Mouse (Mus musculus) olfactory bulb, adult 2 months (tissue): ENCODE measurements around the gene Ttc39b. TPM values are rescaled to one million over a fixed set of nuclear protein-coding genes. Genes with fewer than 3 reads are reported as not detected.

ENCODE experiments used
- H3K27ac ChIP-seq: fragments of 200-500 bp; 2 replicates; pipeline ENCODE4 v1.5.1; 2012; ENCODE audit warnings: low read depth, low read length; ENCODE audit not compliant: insufficient read depth
- H3K4me1 ChIP-seq: fragments of 200-500 bp; 2 replicates; pipeline ENCODE4 v1.6.1; 2012; ENCODE audit warnings: low read length; ENCODE audit not compliant: control insufficient read depth, insufficient read depth
- H3K4me3 ChIP-seq: fragments of 200-500 bp; 2 replicates; pipeline ENCODE4 v1.5.1; 2012; ENCODE audit warnings: mild to moderate bottlenecking, low read depth, low read length, moderate library complexity; ENCODE audit not compliant: insufficient read depth
- CTCF ChIP-seq: fragments of 200-500 bp; IDR thresholded peaks from 2 replicates; pipeline ENCODE4 v1.5.1; 2012; ENCODE audit warnings: low read depth, mild to moderate bottlenecking, low read length, moderate library complexity; ENCODE audit not compliant: insufficient read depth
- POLR2A ChIP-seq: fragments of 200-500 bp; IDR thresholded peaks from 2 replicates; pipeline ENCODE4 v1.6.1; 2012; ENCODE audit warnings: mild to moderate bottlenecking, low read depth, low read length, moderate library complexity; ENCODE audit not compliant: insufficient read depth
- WGBS: fragments of 180-500 bp; shearing (Covaris S2); methylation state at CpG from one replicate; pipeline ENCODE4 v1.1.7; 2018; 5-methylcytosine and 5-hydroxymethylcytosine counted together
- polyA plus RNA-seq: library from polyadenylated mRNA; stranded (reverse); fragments of >200 nt; gene quantifications from 2 replicates; pipeline ENCODE4 v1.2.4, GENCODE M21; 2012; ENCODE audit warnings: low replicate concordance; ENCODE audit not compliant: missing spikeins, insufficient read depth, insufficient read length

Ttc39b gene
- polyA plus RNA-seq, 1 experiment = not detected

DNA sequence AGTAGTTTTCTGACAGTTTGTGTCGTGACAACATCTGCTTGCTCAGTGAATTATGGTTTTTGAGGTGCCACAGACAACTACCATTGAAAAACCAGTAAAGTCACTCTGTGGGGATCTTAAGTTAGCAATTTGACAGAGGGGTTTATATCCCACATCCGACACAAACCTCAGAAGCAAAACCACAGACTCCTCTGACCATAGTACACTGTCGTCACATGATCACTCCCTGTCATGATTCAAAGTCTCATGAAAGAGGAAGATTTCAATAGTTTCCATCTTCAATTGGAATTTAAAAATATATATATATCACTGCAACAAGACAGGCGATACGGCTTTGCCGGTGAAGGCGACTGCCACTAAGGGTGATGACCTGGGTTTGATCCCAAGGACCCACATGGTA is 89.9 kb downstream of the Ttc39b start:
- no peak overlapping the region for H3K27ac ChIP-seq

DNA sequence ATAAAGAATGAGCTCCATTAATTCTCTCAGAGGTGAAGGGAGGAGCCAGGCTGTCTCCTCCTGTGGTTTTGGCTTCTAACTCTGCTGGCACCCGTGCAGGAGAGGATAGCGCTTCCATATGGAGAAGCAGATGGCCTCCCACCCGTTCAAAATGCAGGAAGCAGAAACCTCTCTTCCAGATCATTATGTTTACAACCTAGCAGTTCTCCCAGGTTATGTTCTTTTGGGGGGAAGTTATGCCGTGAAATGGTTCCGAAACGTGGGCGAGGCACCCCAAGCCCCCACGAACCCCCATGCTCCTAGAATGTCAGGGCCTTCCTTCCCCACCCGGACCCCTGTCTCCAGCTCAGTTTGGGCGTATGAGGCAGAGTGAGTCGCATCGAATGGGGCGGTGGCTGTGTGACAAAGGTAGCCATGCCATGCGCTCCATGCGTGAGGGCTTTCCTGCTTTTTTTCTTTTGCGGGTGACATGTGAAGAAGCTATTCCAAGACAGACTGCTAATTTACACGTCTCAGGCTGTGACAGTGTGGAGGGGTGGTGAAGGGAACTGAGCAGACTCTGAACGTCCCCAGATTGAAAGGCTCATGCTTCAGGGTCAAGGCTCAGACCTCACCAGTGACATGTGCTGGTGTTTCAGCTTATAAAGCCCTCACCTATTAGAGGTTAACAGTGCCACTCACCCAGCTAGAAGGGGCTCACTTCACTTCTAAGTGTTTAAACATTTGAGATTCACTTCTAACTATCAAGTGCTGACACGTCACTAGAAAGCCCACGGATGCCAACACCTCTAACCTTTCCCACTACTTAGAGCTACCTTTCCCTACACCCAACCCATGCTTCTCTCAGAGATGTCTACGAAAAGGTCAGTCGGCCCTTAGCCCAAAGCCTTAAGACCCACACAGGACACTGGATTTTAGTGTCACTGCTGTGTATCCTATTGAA is 90.6 kb downstream of the Ttc39b start:
- peaks cover 4% of the 10 kb centered on the region for H3K4me1 ChIP-seq
- H3K27ac ChIP-seq = no peak overlapping the region
- TF ChIP-seq CTCF = no peak
- no peak for TF ChIP-seq POLR2A
- WGBS = 69% methylated on average over 22 of the region's 22 CpGs
- no peak overlapping the region for H3K4me3 ChIP-seq

More for the DNA sequence above, 89.9 kb downstream of the Ttc39b start:
- TF ChIP-seq CTCF (no peak), POLR2A (no peak)
- Histone ChIP-seq H3K4me3 (no peak overlapping the region), H3K4me1 (peaks cover 4% of the 10 kb centered on the region)
- WGBS = 93% methylated on average over 7 of the region's 7 CpGs

GRCm38 (mm10) chr4:83232315-83232880 is 91.7 kb downstream of the Ttc39b start:
- 88% methylated on average over 9 of the region's 9 CpGs for WGBS
- no peak overlapping the region for H3K27ac ChIP-seq
- H3K4me3 ChIP-seq = no peak overlapping the region
- peaks cover 4% of the 10 kb centered on the region for H3K4me1 ChIP-seq
- TF ChIP-seq POLR2A = no peak
- no peak for TF ChIP-seq CTCF

DNA sequence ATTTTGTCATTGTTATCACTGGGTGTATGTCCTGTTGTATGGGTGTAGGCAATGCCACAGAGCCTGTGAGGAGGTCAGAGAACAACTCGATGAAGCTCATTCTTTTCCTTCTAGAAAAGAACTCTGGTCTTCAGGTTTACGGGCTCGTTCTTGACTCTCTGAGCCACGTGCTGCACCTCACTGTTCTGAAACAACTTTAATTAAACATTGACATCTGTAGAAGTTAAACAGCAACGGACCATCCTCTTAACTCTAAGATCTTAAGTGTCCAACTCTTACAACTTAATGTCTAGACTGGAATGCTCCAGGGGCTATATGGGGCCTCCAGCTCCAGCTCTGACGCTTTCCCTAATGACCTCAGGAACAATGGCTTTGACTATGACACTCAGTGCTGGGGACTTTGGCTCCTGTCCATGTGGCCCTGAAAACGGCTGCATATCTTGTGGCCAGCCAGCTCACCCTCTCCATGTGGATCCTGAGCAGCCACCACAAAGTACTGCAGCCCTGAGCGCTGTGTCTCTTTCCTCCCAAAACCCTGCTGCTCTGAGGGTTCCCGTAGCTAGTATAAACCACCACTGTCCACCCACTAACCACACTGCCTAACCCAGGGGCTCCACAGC is 95.3 kb downstream of the Ttc39b start:
- Histone ChIP-seq H3K27ac (no peak overlapping the region), H3K4me3 (no peak overlapping the region), H3K4me1 (peaks cover 4% of the 10 kb centered on the region)
- WGBS = 82% methylated on average over 9 of the region's 9 CpGs
- TF ChIP-seq POLR2A (no peak), CTCF (no peak)

DNA sequence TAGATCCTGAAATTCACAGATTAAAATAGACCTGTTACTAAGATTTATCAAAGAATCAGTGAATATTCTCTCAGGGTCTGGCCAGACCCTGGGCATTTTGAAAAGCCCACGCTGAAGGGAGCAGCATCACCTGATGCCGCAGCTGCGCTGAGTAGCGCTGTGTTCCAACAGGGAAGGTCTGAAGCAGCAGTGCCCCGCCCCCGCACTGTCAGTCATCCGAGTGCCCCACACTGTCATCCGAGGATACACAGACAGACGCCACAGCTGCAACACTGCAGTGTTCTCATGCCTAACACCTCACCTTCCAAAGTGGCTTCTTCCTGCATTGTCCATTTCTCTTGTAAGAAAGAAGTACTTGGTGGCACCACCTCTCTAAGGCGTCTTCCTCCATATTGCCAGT is 96.0 kb downstream of the Ttc39b start:
- TF ChIP-seq POLR2A (no peak), CTCF (no peak)
- no peak overlapping the region for H3K27ac ChIP-seq
- no peaks in the 10 kb centered on the region for H3K4me1 ChIP-seq
- H3K4me3 ChIP-seq = no peak overlapping the region
- WGBS = 83% methylated on average over 10 of the region's 10 CpGs

- Histone ChIP-seq H3K4me3 (no peak overlapping the region), H3K4me1 (no peaks in the 10 kb centered on the region), H3K27ac (no peak overlapping the region)
- TF ChIP-seq CTCF (no peak), POLR2A (no peak)
- 73% methylated on average over 8 of the region's 8 CpGs for WGBS
Observed at GRCm38 (mm10) chr4:83225633-83226360, 98.3 kb downstream of the Ttc39b start.

DNA sequence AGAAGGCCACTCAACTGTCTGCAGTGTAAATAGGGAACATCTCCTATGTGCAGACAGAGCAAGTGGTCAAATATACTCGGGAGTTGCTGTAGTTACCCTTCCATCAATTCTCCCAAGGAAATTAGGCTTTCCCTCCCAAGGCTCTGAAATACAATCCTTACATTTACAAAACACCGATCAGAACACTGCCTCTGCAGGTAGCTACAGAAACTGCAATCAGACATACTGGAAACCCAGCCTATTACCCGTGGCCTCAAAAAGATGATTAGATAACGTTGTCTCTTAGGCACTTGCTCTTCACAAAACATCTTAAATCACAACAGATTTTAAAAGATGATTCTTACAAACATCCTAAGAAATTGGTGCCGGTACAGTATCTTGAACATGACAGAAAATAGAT is 99.8 kb downstream of the Ttc39b start:
- no peak for TF ChIP-seq POLR2A
- no peak for TF ChIP-seq CTCF
- Histone ChIP-seq H3K4me3 (no peak overlapping the region), H3K27ac (no peak overlapping the region), H3K4me1 (no peaks in the 10 kb centered on the region)
- 54% methylated on average over 5 of the region's 5 CpGs for WGBS

- TF ChIP-seq POLR2A = no peak
- TF ChIP-seq CTCF = no peak
- Histone ChIP-seq H3K4me3 (no peak overlapping the region), H3K4me1 (no peaks in the 10 kb centered on the region), H3K27ac (no peak overlapping the region)
- 76% methylated on average over 5 of the region's 5 CpGs for WGBS
Observed at GRCm38 (mm10) chr4:83223197-83223596, 100.9 kb downstream of the Ttc39b start.
